In the genomic region with DNA sequence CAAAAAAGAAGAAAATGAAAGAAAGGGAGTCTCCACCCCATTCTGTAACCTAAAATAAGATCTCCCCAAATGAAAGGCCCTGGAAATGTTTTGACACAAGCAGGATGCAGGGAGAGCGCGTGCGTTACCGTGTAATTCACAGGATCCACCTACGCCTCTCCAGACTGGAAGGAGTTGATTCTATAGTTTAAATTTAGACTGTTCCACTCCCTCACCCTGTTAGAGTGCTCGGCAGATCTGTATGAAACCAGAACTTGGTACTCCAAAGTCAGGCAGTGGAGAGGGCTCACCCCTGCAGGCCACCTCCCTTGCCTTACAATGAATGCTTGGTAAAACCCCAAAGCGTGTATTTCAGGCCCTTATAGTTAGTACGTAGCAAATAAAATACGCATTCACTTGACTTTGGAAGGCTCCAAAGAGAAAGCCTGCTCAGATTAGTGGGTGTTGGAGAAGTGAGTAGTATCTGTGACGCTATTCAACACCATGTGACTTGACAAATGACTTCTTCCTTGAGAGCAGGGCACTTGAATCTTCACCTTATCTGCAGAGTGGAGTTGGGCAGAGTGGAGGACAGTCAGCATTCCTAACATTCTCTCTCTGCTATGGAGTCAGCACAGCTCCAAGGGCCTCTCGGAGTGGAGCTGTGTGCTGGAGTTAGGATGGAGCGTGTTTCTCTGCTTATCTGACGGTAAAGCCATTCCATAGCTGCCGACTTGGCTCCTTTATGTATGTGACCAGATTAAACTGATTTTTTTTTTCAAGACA, we compare ENCODE assay signal across 8 mouse cellular contexts. TPM values are rescaled to one million over a fixed set of nuclear protein-coding genes. Genes with fewer than 3 reads are reported as not detected.
DNase-seq lines count a peak whose midpoint lies in the region; ATAC-seq and TF ChIP-seq lines count a peak whose summit lies in the region.

No protein-coding gene starts in this region.

- TF ChIP-seq CTCF in heart, postnatal 0 days (IDR thresholded peaks at IDR 0.05; ENCODE audit: low read depth): no peak

- H3K27ac ChIP-seq in liver, embryonic 12.5 days: no peak overlapping the region
- H3K27ac ChIP-seq in heart, postnatal 0 days (ENCODE audit: low read depth): peak overlapping the region; percentile 100
- no peak overlapping the region for H3K27ac ChIP-seq in midbrain, embryonic 15.5 days

- H3K9ac ChIP-seq in liver, embryonic 12.5 days: no peak overlapping the region
- H3K9ac ChIP-seq in heart, postnatal 0 days (replicated peaks; ENCODE audit: low read depth, low read length): peak overlapping the region; percentile 38
- no peak overlapping the region for H3K9ac ChIP-seq in midbrain, embryonic 15.5 days

- ATAC-seq in liver, embryonic 12.5 days: 0 out of 2 replicates have a peak, but pooled peaks have one; percentile 18
- ATAC-seq in heart, postnatal 0 days (ENCODE audit: insufficient read depth, low read depth): peak; percentile 79
- ATAC-seq in midbrain, embryonic 15.5 days (replicated peaks): no peak

- no peaks in the 10 kb centered on the region for H3K9me3 ChIP-seq in liver, embryonic 12.5 days (replicated peaks)
- no peaks in the 10 kb centered on the region for H3K9me3 ChIP-seq in heart, postnatal 0 days (replicated peaks; ENCODE audit: control insufficient read depth, low read length)
- H3K9me3 ChIP-seq in midbrain, embryonic 15.5 days: no peaks in the 10 kb centered on the region

- DNase-seq in adrenal gland, adult 2 months: peak; percentile 50
- DNase-seq in adrenal gland, postnatal 14 days: no peak
- DNase-seq in liver: no peak
- peak; percentile 91 for DNase-seq in heart, postnatal 0 days (ENCODE audit: low spot score)
- peak; percentile 69 to 77 for DNase-seq in right cerebral cortex, postnatal 10 days (ENCODE audit: low spot score in 2 of 2)
- DNase-seq in cerebellum, adult 9-11 months: no peak

- 77% methylated on average over 14 of the region's 14 CpGs for WGBS in liver, embryonic 12.5 days (ENCODE audit: insufficient replicate concordance)
- WGBS in heart, postnatal 0 days: 17% methylated on average over 14 of the region's 14 CpGs
- 77% methylated on average over 14 of the region's 14 CpGs for WGBS in midbrain, embryonic 15.5 days

- TF ChIP-seq EP300 in heart, postnatal 0 days (IDR thresholded peaks at IDR 0.05; ENCODE audit: low read depth): peak; percentile 33; the same call in 1 of the 2 replicates

- H3K4me2 ChIP-seq in liver, embryonic 12.5 days: no peak overlapping the region
- peak overlapping the region; percentile 85 for H3K4me2 ChIP-seq in heart, postnatal 0 days (ENCODE audit: low read depth, low read length)
- H3K4me2 ChIP-seq in midbrain, embryonic 15.5 days: no peak overlapping the region

- no peaks in the 10 kb centered on the region for H3K27me3 ChIP-seq in liver, embryonic 12.5 days (replicated peaks)
- H3K27me3 ChIP-seq in heart, postnatal 0 days (ENCODE audit: control insufficient read depth, insufficient read depth, low read length): no peaks in the 10 kb centered on the region
- H3K27me3 ChIP-seq in midbrain, embryonic 15.5 days (replicated peaks): no peaks in the 10 kb centered on the region

- no peak overlapping the region for H3K4me3 ChIP-seq in liver, embryonic 12.5 days
- 0 out of 2 replicates have a peak overlapping the region, but pooled peaks have one; percentile 7 for H3K4me3 ChIP-seq in heart, postnatal 0 days (ENCODE audit: low read depth, low read length)
- H3K4me3 ChIP-seq in midbrain, embryonic 15.5 days: no peak overlapping the region

- H3K4me1 ChIP-seq in liver, embryonic 12.5 days: peaks cover 52% of the 10 kb centered on the region
- peaks cover 61% of the 10 kb centered on the region for H3K4me1 ChIP-seq in heart, postnatal 0 days (ENCODE audit: control insufficient read depth, insufficient read depth)
- peaks cover 60% of the 10 kb centered on the region for H3K4me1 ChIP-seq in midbrain, embryonic 15.5 days

- H3K36me3 ChIP-seq in liver, embryonic 12.5 days: peaks cover 52% of the 10 kb centered on the region
- peaks cover 42% of the 10 kb centered on the region for H3K36me3 ChIP-seq in heart, postnatal 0 days (replicated peaks; ENCODE audit: control insufficient read depth, insufficient read depth, low read length)
- H3K36me3 ChIP-seq in midbrain, embryonic 15.5 days (replicated peaks): peaks cover 13% of the 10 kb centered on the region

RNA-seq across cellular contexts. Expression of gene Atp1a1, which starts 8.4 kb away (rescaled TPM):
- total RNA-seq in adrenal gland, adult 2 months (2021): 1,000 to 10,000 TPM in 1 of 2 experiments, 100 to 1,000 TPM in 1; 611 to 1,035 TPM
- polyA plus RNA-seq in adrenal gland, adult 2 months (2012; rRNA removed): 301 and 380 TPM in 2 replicates
- 548 and 554 TPM in 2 replicates for total RNA-seq in adrenal gland, postnatal 14 days (2021)
- polyA plus RNA-seq in liver, embryonic 12.5 days (2016; fragmentation: Nextera tagmentation; extraction: Ambion mirVana): 54.1 and 55.2 TPM in 2 replicates
- total RNA-seq in heart, postnatal 0 days (2014; rRNA removed; ENCODE audit: low replicate concordance): 914 and 1,212 TPM in 2 replicates
- polyA plus RNA-seq in heart, postnatal 0 days (2015; fragmentation: Nextera tagmentation; extraction: Ambion mirVana): 227 and 257 TPM in 2 replicates
- 57.1 and 58.8 TPM in 2 replicates for polyA plus RNA-seq in midbrain, embryonic 15.5 days (2015; fragmentation: Nextera tagmentation; extraction: Ambion mirVana)

Comparison
In these comparisons a context has a peak if more than half of its experiments do, and no peak if none do; other contexts are left out.
1. DNase-seq: peak in adrenal gland, adult 2 months (single experiment), heart, postnatal 0 days (single experiment) and right cerebral cortex, postnatal 10 days (2 of 2); none in adrenal gland, postnatal 14 days (single experiment), liver (single experiment) and cerebellum, adult 9-11 months (single experiment).